Mouse (Mus musculus): ENCODE measurements around the gene Magi3.

Magi3 gene

DNA sequence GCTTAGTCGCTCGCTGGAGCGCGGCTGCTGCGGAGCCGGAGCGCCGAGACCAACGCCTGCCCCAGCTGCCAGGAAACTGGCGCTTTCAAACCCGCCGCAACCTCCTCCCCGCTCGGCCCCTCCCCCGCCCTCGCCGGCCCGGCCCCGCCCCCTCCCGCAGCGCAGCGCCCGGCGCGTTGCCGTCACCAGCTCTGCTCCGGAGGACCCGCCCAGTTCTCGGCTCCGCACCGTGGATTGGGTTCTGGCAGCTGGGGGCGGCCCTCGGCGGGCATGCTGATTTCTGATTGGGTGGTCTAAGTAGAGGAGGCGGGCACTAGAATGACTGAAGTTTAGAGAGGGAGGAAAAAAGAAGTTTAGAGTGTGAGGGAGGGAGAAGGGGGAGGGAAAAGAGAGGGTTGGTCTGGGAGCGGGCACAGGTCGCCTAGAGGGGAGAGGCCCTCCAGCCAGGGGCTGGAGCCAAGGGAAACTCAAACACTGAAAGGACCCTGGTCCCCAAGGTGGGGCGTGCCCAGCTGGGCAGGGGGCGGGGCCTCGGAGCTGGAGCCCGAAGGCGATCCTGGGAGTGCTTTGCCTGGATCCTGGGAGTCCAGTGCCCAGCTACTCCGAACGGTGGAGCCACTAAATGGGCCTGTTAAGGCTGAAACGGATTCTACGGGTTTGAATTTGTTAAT lies at the start of gene Magi3:
Magi3 (minus strand) TSS at position 80 of the 671 bp plus-strand sequence.
- DNase-seq (ENCODE audit: low read depth, low spot score) = peak; percentile 98

DNA sequence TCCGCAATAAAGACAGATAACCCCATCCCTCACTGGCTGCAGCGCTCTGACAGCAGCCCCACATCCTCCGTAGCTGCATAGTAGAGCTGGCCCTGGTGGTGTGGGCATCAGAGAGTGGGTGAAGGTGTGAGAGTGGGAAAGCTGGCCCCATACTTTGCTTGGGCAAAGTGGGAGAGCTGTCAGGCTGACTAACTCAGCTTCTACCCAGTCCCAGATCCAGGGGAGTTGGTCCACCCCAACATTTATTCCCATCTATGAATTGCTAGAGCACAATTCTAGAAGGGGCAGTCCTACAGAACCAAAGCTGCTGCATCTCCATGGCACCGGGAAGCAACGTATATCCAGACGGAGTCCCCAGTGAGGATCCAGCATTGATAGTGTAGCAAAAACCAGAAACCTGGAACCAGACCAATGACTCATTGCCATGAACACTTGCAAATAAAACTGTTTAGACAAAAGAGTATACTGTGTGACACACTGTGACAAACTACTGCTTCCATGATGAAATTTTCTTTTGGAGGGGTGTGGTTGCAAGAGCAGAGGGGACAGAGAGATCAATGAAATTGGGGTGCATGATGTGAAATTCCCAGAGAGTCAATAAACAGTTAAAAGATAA lies 44.5 kb upstream of the Magi3 start:
- DNase-seq (ENCODE audit: low read depth, low spot score) = no peak

DNA sequence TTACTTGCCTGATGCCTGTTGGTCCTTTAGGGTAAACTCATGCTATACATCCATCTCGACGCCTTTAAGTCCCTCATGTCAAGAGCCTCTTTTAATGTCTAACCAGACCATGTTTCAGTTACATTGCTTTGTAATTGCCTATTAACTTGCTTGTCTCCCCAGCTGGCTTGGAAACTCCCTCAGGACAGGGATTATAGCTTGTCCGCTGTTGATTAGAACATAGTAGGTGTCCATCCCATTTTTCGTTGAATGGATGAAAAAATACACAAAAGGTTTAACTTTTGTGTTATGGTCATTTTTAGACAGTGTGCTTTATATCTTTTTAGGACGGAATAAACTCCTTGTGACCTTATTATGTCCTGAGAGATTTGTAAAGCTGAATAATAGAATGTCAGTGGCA lies 40.0 kb upstream of the Magi3 start:
- DNase-seq (ENCODE audit: low read depth, low spot score) = no peak

DNA sequence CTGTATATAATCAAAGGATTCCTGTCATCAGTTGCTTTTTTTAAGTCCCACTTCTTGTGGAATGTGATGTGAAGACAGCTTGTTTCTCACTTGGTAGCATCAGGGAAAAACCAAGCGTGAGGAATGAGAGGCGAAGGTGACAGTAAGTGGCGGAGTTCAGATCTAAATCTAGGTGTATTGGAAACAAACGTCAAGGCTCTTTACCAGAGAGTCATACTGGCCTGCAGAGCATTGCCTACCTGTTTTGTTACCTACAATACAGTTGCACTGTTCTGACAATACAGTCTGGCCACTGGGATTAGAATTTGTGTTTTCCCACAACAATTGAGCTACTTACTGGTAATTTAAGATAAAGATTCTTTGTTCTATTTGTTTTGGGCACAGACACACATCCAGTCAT lies 39.0 kb upstream of the Magi3 start:
- no peak for DNase-seq (ENCODE audit: low read depth, low spot score)

DNA sequence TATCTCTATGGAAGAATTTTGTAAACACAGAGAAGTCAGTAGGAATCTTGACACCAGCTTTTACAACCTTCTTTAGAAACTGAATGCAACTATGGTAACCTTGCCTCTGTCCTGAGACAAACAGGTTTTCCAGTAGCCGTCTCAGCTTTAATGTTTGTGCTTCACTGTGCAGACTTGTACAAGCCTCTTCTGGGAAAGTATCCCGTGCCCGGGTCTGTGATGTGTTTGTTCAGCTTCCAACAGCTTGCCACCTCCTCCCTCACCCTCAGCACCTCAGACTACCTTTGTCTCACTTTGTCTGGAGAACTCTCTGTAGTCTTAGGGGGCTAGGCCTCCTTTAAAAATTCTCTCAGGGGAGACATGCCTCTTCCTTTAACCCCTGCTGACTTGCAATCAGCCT lies 36.9 kb upstream of the Magi3 start:
- no peak for DNase-seq (ENCODE audit: low read depth, low spot score)

DNA sequence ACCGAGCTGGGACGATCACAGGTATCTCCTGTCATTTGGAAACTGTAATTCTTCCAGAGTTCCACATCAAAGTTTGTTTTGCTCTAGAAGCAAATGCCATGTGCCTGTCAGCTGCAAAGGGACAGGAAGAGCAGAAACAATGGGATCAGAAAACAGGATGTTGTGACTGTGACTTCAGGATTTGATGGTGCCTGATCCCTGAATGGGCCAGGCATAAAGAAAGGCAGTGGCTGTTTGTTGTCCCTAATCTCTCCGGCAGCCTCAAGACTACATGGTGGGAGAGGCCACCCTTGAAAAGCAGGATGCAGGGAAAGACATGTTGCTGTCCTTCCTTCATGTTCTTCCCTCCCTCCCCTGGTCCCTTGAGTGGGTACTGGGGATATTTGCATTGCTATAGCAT lies 33.6 kb upstream of the Magi3 start:
- DNase-seq (ENCODE audit: low read depth, low spot score) = no peak

DNA sequence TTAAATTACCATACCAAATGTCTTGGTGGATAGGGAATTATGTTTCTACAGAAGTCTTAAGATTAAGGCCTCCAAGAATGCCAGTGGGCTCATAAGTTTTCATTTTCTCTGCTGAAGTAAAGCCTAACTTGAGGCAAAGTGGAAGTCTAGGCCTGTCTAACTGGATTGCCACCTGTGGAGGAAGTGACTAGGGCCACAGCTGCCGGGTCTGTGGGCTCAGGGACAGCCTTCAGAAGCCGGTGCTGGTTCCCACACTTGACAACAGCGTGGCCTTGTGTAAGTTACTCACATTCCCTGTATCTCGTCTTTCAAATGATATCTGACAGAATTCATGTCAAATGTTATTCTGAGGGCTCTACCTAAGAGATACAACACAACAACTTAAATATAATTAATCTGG lies 27.7 kb upstream of the Magi3 start:
- DNase-seq (ENCODE audit: low read depth, low spot score) = no peak

DNA sequence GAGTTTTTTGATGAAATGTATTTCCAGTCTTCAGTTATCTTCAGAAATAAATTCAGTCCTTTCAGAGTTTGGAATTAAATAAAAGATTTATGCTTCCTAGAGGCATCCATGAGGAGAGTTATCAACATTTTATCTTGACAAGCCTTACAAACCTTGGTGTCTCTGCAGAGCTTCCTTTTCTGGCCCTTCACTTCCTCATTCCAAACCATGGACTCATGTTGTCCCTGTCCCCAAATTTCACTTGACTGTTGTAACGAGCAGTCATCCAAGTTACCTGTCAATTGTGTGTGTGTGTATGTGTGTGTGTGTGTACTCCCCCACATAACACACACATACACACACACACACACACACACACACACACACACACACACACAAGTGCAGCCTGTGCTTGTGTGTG lies 26.9 kb upstream of the Magi3 start:
- DNase-seq (ENCODE audit: low read depth, low spot score) = no peak

DNA sequence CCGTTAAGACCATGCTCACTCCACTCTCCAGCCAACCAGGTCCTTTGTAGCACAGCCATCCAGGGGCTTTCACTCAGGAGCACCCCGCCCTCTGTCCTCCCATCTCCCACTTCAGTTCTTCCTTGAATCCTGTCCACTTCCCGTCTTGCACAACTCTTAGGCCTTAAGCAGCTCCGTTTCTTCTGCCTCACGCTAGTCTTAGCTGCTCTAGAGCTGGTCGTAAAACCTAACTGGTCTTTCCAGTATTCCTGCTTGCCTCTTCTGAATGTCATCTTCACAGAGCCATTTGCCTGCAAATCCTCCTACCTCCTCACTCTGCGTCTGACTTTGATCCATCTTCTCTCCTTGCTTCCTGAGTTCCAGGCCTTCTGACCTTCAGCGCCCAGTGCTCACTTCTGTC lies 24.2 kb upstream of the Magi3 start:
- DNase-seq (ENCODE audit: low read depth, low spot score) = no peak

DNA sequence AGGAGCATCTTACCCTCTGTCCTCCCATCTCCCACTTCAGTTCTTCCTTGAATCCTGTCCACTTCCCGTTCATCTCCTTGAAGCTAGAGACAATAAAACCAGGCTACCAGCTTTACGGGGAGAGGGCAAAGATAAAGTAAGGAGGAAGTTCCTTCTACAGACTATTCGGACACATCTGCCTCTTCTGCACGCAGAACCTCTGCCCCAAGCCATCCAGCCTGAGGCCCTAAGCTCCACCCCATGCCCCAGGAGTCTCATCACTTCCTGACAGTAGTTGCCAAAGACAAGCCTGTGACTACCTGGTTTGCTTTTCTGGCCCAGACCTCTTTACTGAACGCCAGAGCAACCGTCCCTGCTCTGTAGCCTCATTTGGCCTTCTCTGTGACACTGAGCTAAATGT lies 23.8 kb upstream of the Magi3 start:
- no peak for DNase-seq (ENCODE audit: low read depth, low spot score)

DNA sequence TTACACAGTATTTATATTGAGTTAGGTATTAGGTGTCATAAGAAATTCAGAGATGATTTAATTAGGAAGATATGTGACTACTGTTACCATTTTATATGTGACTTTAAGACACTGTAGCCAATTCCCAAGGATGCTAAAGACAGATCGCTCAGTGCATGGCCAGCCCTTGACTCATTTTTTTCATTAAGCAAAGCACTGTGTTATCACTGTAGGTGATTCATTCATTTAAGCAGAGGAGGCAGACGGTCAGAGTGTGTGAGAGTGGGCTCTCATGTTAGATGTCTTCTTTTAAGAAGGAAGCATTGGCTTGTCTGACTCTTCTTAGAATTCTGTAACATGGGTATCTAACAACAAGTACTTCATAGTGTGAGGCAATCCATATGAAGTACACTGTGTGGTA lies 19.6 kb upstream of the Magi3 start:
- DNase-seq (ENCODE audit: low read depth, low spot score) = no peak

DNA sequence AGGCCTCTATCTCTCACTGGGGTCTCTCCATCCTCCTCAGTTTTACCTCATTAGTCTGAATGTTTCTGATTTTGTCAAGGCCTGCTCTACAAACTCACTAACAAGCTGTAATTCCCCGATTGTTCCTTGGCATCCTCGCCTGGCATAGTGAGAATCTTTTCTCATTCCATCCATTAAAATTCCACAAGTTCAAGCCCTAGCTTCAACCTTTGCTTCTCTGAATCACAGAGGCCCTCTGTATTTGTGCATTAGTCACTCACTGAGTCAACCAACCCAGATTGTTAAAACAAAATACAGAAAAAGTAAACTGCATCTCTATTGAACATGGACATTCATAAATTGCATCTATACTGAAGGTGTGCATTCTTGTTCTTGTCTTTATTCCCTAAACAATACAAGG lies 19.2 kb upstream of the Magi3 start:
- DNase-seq (ENCODE audit: low read depth, low spot score) = no peak

DNA sequence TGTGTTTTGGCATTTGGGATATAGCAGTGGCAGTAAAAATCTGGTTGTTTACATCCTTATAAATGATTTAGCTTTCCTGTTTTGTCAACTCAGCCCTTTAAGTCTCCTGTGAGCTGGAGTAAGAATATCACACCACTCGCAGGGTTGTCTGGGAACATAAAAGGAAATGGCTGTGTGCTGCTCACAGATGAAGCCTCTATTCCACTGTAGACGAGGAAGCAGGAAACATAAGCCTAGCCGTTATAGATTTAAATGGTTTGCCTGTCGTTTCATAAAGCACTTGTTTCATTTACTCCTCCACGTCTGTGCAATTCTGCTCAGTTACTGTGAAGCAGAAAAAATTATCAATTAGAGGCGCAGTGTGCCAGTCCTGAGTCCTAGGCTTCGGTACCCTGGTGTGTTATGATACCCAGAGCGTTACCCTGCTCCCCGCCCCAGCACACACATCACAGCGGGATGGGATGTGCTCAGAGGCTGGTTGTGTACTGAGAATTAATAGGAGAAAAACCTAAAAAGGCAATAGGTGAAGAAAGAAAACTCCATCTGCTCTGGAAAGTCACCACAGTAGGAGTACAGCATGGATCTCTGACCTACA lies 17.8 kb upstream of the Magi3 start:
- DNase-seq (ENCODE audit: low read depth, low spot score) = no peak

DNA sequence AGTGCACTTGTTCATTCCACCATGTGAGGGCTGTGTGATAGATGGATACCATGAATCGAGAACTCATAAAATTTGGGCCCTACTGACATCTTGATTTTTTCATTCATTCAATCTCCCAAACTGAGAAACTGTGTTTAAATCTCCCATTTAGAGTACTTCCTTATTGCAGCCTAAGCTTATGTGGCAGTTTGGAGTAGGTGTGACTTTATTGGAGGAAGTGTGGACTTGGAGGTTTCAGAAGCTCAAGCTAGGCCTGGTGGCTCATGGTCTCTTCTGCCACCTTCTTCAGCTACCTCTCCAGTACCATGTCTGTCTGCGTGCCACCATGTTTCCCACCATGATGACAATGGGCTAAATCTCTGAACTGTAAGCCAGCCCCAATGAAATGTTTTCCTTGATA lies 15.9 kb upstream of the Magi3 start:
- DNase-seq (ENCODE audit: low read depth, low spot score) = no peak

DNA sequence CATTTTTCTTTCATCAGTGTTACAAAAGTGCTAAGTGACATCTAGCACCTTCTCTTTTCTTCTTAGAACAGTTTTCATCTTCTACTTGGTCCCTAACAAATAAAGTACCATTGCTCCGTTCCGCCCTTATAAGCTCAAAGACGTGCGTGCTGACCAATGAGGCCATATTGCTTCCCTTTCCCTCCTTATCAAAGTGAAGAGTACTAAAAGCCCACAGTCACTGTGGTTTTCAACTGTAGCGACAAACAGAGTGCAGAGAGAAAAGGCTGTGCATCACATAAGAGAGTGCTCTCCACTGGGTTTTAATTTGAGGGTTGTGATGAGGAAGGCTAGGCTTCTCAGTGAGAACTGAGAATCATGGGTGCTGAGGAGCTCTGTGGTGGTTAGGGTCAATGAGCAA lies 14.9 kb upstream of the Magi3 start:
- no peak for DNase-seq (ENCODE audit: low read depth, low spot score)

DNA sequence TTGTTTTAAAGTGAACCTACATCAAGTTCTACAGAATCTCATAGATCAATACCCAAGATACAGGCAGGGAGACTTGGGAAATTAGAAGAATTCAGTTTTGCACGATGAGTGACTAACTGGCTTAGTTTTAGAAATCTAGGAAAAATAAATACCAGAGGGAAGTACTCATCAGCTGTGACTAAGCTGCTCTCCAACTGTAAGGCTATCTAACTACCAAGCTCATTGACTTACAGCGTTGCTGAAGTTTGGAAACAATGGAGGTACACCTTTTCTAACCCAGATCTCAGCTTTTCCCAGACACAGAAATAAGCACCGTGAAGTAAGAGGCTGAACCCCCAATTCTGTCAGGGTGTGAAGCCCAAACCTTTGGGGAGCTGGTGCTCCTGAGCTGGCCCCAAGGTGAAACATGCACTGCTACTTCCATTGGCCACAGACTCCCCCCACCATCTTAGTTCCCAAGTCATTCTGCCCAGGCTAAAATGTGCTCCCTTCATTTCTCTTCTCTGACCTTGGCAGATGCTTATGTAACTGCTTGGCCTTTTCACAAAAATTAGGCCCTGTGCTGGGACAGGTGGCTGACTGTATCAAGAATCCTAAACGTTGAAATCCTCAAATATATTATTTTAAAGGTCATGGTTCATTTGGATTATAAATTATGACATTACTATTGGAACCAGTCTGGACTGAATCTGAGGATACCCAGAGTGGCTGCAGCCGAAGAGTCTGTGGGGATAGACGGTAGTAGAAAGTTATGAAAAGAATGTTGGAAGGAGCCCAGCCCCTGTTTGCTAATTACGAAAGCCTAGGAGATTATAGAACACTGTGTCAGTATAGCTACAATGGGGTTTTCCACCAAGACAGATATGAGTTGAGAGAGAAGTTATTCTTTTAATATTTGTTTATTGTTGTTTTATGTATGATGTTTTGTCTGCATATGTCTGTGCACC lies 13.5 kb upstream of the Magi3 start:
- DNase-seq (ENCODE audit: low read depth, low spot score) = no peak

DNA sequence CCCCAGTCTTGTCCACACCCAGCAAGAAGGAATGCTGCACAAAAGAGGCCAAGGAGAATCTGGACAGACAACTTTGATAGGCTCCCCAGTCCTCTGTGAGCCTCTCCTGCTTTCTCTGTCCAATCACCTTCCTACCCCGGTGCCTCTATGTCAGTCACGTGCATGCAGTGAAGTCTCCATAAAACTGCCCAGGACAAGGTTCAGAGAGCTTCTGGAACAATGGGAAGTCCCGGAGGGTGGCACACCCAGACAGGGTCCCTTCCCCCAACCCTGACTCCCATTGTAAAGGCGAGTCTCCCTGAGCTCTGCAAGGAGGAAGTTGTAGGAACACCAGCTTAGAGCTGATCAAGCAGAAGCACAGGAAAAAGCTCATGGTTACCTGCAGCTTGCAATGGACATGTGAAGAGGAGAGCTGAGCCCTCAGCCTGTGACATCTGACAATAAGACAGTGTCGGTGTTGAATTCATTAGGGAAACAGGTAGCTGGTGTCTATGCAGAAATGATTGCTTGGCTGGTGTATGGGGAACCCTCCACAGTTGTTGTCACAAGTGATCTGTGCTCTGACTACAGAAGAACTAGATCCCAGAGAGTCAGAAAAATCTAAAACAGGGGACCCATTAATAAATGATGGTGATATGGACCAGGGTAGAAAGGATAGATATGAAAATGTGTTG lies 7.4 kb upstream of the Magi3 start:
- peak; percentile 20 for DNase-seq (ENCODE audit: low read depth, low spot score)

DNA sequence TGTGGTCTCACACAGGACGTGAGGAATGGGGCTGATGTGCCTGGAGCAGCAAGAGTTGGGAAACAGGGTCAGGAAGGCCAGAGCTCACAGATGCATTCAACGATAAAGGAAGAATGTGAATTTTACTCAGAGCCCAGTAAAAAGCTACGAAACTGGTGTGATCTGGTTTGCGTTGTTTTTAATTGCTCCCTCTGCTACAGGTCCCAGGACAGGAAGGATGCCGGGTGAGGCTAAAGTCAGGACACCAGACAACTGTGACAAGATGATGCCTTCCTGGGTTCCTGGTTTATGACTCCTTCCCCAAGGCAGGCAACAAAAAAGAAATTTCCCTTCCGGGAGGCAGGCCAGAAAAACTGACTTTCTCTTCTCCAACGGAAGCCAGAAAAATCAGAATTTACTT lies 6.6 kb upstream of the Magi3 start:
- DNase-seq (ENCODE audit: low read depth, low spot score) = no peak

DNA sequence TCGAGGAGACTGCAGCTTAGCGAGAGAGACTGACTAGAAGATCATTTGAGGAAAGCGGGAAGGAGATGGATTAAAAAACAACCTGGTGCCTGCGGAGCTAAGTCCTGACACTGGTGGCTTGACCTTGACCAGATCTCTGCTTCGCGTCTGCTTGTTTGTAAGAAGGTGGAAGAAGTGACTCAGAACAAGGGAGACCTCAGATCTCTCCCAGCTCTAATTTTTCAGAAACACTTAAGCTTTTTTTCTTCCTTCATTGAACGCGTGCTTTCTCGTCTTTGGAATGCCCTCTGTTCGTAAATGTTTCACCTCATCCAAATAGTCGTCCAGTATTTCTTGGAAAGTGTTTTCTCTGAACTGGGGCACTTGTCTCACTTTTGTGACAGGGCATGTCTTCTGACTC lies 982 bp upstream of the Magi3 start:
- DNase-seq (ENCODE audit: low read depth, low spot score) = no peak

DNA sequence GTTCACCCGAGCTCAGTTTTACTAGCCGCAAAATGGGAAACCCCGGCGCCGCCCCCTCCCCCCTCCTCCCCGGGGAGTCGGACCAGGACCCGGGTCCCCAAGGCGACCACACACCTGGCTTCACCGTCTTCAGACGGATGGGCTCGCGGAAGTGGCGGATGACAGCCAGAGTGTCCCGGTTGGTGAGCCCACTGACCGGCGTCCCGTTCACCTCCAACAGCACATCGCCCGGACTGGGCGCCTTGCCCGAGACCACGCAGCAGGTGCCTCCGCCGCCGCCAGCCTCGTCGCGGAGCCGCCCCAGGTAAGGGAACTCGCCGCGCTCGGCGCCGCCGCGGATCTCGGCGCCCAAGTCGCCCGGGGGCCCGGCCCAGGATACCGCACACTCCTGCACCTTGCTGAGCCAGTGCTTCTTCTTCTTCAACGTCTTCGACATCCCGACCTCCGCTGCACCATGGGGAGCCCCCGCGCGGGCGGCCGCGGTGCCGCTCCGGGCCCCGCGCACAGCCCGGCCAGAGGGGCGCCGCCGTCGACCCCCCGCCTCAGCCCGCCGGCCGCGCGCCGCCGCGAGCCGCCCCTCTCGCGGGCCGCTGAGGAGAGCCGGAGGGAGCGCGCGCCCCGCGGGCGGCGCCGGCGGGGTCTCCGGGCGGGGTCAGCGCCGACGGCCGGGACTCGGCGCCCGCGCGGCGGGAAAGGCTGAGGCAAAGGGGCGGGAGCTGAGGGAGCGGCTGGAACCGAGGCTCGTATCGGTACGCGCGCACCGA lies 461 bp downstream of the Magi3 start:
- peak; percentile 26 for DNase-seq (ENCODE audit: low read depth, low spot score)

DNA sequence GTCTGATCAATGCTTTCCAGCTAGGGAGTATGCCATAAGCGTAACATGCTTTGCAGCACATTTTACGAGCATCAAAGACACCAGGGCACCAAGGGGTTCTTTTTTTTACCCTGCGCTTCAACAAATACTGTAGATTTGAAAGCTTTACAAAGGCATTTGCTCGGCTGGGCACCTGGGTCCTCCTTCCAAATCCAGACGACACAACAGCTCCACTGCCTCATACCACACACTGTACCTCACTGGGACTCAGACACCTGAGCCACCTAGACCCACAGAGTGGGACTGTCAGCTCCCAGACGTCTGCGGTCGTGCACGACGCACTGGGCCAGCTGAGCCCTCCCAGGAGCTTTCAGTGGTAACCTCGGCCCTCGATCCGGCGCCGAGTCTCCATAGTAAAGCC lies 1.2 kb downstream of the Magi3 start:
- DNase-seq (ENCODE audit: low read depth, low spot score) = peak; percentile 41

Data from mesoderm, embryonic 11.5 days (tissue).